Mouse (Mus musculus) thymus, adult 2 months (tissue): ENCODE results near the gene Xirp1.

Source experiments
- CTCF ChIP-seq: fragments of 200-500 bp; IDR thresholded peaks from 2 replicates; pipeline ENCODE4 v1.5.1; 2012; ENCODE audit warnings: mild to moderate bottlenecking, control low read depth, low read length, moderate library complexity, borderline replicate concordance; ENCODE audit not compliant: control insufficient read depth, poor library complexity, insufficient read depth; ENCODE audit errors: extremely low read depth
- POLR2A ChIP-seq: fragments of 200-500 bp; IDR thresholded peaks from 2 replicates; pipeline ENCODE4 v1.6.1; 2012; ENCODE audit warnings: mild to moderate bottlenecking, low read length, control low read depth, moderate library complexity; ENCODE audit not compliant: control insufficient read depth, poor library complexity, insufficient read depth; ENCODE audit errors: extremely low read depth

DNA sequence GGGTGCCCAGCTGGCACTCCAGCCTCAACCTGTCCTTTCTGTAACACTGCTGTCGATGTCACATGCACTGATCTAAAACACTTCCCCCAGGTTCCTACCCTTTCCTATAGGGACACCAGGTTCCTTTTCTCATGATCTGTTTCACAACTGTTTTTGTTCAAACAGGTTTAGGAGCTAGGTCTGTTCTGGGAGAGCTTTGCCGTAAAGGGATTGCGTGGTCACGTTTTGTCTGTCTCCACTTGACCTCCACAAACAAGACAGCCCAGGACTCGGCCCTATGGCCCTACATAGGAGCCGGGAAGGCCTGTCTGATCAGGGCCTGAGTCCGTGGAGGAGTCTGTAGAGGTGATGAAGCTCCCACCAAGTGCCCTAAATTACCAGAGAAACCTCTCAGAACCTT is 53.6 kb downstream of the Xirp1 start:
- TF ChIP-seq POLR2A (no peak), CTCF (no peak)
